Mouse (Mus musculus) limb, embryonic 14.5 days (tissue): Measurements from ENCODE around the gene Uap1. TPM values are rescaled to one million over a fixed set of nuclear protein-coding genes. Genes with fewer than 3 reads are reported as not detected.

Experiments
- polyA plus RNA-seq, 2 experiments: library from polyadenylated mRNA; depleted of rRNA in 1 of 2; stranded (reverse) in 1 of 2; unstranded in 1 of 2; fragments of >200 nt; fragmentation: Nextera tagmentation in 1 of 2; extraction: Ambion mirVana in 1 of 2; gene quantifications; 2 replicates each; pipeline versions ENCODE4 v1.2.1 to v1.2.3; 2012 to 2014

Uap1 gene
- polyA plus RNA-seq, 2 experiments, result 50.5 to 76.4 TPM

Other genes with a start within 250 kb of the Uap1 start
- gene Ccdc190, start 246.3 kb downstream of the Uap1 start, polyA plus RNA-seq (2012; rRNA removed), result 0.20 and 0.24 TPM in 2 replicates
- 0.28 TPM in 1 of 2 replicates, not detected in the other for gene Ccdc190, start 246.3 kb downstream of the Uap1 start, polyA plus RNA-seq (2014; fragmentation: Nextera tagmentation; extraction: Ambion mirVana)
- 10.7 and 13.1 TPM in 2 replicates for gene Hsd17b7, start 205.7 kb downstream of the Uap1 start, polyA plus RNA-seq (2012; rRNA removed)
- gene Hsd17b7, start 205.7 kb downstream of the Uap1 start, polyA plus RNA-seq (2014; fragmentation: Nextera tagmentation; extraction: Ambion mirVana), result 14.6 and 19.2 TPM in 2 replicates
- gene Ddr2, start 64.2 kb downstream of the Uap1 start, polyA plus RNA-seq (2012; rRNA removed), result 64.1 and 68.2 TPM in 2 replicates
- gene Ddr2, start 64.2 kb downstream of the Uap1 start, polyA plus RNA-seq (2014; fragmentation: Nextera tagmentation; extraction: Ambion mirVana), result 86.7 and 100.0 TPM in 2 replicates
- 15.4 and 17.3 TPM in 2 replicates for gene Uhmk1, start 40.4 kb upstream of the Uap1 start, polyA plus RNA-seq (2012; rRNA removed)
- gene Uhmk1, start 40.4 kb upstream of the Uap1 start, polyA plus RNA-seq (2014; fragmentation: Nextera tagmentation; extraction: Ambion mirVana), result 10.3 and 10.5 TPM in 2 replicates
- gene Sh2d1b2, start 57.8 kb upstream of the Uap1 start, polyA plus RNA-seq (2012; rRNA removed), result not detected in 2 replicates
- not detected in 2 replicates for gene Sh2d1b2, start 57.8 kb upstream of the Uap1 start, polyA plus RNA-seq (2014; fragmentation: Nextera tagmentation; extraction: Ambion mirVana)
- gene Sh2d1b1, start 102.4 kb upstream of the Uap1 start, polyA plus RNA-seq (2012; rRNA removed), result 0.12 and 0.13 TPM in 2 replicates
- gene Sh2d1b1, start 102.4 kb upstream of the Uap1 start, polyA plus RNA-seq (2014; fragmentation: Nextera tagmentation; extraction: Ambion mirVana), result 0.11 and 0.18 TPM in 2 replicates
- 8.6 and 10.1 TPM in 2 replicates for gene Gm7694, start 131.4 kb upstream of the Uap1 start, polyA plus RNA-seq (2012; rRNA removed)
- gene Gm7694, start 131.4 kb upstream of the Uap1 start, polyA plus RNA-seq (2014; fragmentation: Nextera tagmentation; extraction: Ambion mirVana), result 3.9 and 4.1 TPM in 2 replicates
- not detected in 2 replicates for gene Spata46, start 133.8 kb upstream of the Uap1 start, polyA plus RNA-seq (2012; rRNA removed)
- 0.92 and 1.00 TPM in 2 replicates for gene Spata46, start 133.8 kb upstream of the Uap1 start, polyA plus RNA-seq (2014; fragmentation: Nextera tagmentation; extraction: Ambion mirVana)